Mouse (Mus musculus): ENCODE measurements around the gene Eps8. TPM values are rescaled to one million over a fixed set of nuclear protein-coding genes. Genes with fewer than 3 reads are reported as not detected.

Eps8 gene
- polyA plus RNA-seq, 2 experiments = 14.9 to 33.3 TPM

GRCm38 (mm10) chr6:137636131-137636530 is 18.5 kb downstream of the Eps8 start:
- no peaks in the 10 kb centered on the region for H3K9me3 ChIP-seq (ENCODE audit: control insufficient read depth, low read length)
- no peak overlapping the region for H3K4me3 ChIP-seq (replicated peaks; ENCODE audit: low read length)
- H3K36me3 ChIP-seq (ENCODE audit: control insufficient read depth, insufficient read depth, low read length) = no peaks in the 10 kb centered on the region
- DNase-seq (ENCODE audit: low spot score) (no peak), ATAC-seq (ENCODE audit: low FRiP score, low read depth) (no peak)
- no peak overlapping the region for H3K4me2 ChIP-seq (replicated peaks; ENCODE audit: low read depth, low read length, severe bottlenecking)
- H3K27me3 ChIP-seq (ENCODE audit: control insufficient read depth, insufficient read depth, low read length) = no peaks in the 10 kb centered on the region
- 68% methylated on average over 5 of the region's 5 CpGs for WGBS
- H3K9ac ChIP-seq (ENCODE audit: low read depth, low read length, severe bottlenecking) = no peak overlapping the region
- no peak for TF ChIP-seq POLR2A (IDR thresholded peaks at IDR 0.05; ENCODE audit: borderline replicate concordance, extremely low read depth, insufficient read depth, insufficient read length)
- peaks cover 11% of the 10 kb centered on the region for H3K4me1 ChIP-seq (ENCODE audit: control insufficient read depth, insufficient read depth, low read length)
- H3K27ac ChIP-seq (replicated peaks; ENCODE audit: low read depth, low read length) = no peak overlapping the region

- TF ChIP-seq POLR2A (IDR thresholded peaks at IDR 0.05; ENCODE audit: borderline replicate concordance, extremely low read depth, insufficient read depth, insufficient read length) = no peak
- H3K27me3 ChIP-seq (ENCODE audit: control insufficient read depth, insufficient read depth, low read length) = no peaks in the 10 kb centered on the region
- H3K9ac ChIP-seq (ENCODE audit: low read depth, low read length, severe bottlenecking) = no peak overlapping the region
- H3K4me2 ChIP-seq (replicated peaks; ENCODE audit: low read depth, low read length, severe bottlenecking) = no peak overlapping the region
- H3K4me3 ChIP-seq (replicated peaks; ENCODE audit: low read length) = no peak overlapping the region
- no peaks in the 10 kb centered on the region for H3K9me3 ChIP-seq (ENCODE audit: control insufficient read depth, low read length)
- H3K4me1 ChIP-seq (ENCODE audit: control insufficient read depth, insufficient read depth, low read length) = peaks cover 11% of the 10 kb centered on the region
- DNase-seq (ENCODE audit: low spot score) (peak; percentile 52), ATAC-seq (ENCODE audit: low FRiP score, low read depth) (no peak)
- H3K36me3 ChIP-seq (ENCODE audit: control insufficient read depth, insufficient read depth, low read length) = no peaks in the 10 kb centered on the region
- WGBS = 1% methylated on average over 4 of the region's 4 CpGs
- H3K27ac ChIP-seq (replicated peaks; ENCODE audit: low read depth, low read length) = no peak overlapping the region
Observed at GRCm38 (mm10) chr6:137633626-137634025, 21.1 kb downstream of the Eps8 start.

- 68% methylated on average over 8 of the region's 8 CpGs for WGBS
- DNase-seq (ENCODE audit: low spot score) = no peak
- Histone ChIP-seq H3K27me3 (ENCODE audit: control insufficient read depth, insufficient read depth, low read length) (no peaks in the 10 kb centered on the region), H3K27ac (replicated peaks; ENCODE audit: low read depth, low read length) (no peak overlapping the region), H3K36me3 (ENCODE audit: control insufficient read depth, insufficient read depth, low read length) (no peaks in the 10 kb centered on the region), H3K4me2 (replicated peaks; ENCODE audit: low read depth, low read length, severe bottlenecking) (no peak overlapping the region), H3K9ac (ENCODE audit: low read depth, low read length, severe bottlenecking) (no peak overlapping the region), H3K9me3 (ENCODE audit: control insufficient read depth, low read length) (no peaks in the 10 kb centered on the region), H3K4me3 (replicated peaks; ENCODE audit: low read length) (no peak overlapping the region), H3K4me1 (ENCODE audit: control insufficient read depth, insufficient read depth, low read length) (peaks cover 11% of the 10 kb centered on the region)
- no peak for ATAC-seq (ENCODE audit: low FRiP score, low read depth)
- TF ChIP-seq POLR2A (IDR thresholded peaks at IDR 0.05; ENCODE audit: borderline replicate concordance, extremely low read depth, insufficient read depth, insufficient read length) = no peak
Observed at GRCm38 (mm10) chr6:137633121-137633520, 21.6 kb downstream of the Eps8 start.

GRCm38 (mm10) chr6:137630387-137630786 is 24.3 kb downstream of the Eps8 start:
- DNase-seq (ENCODE audit: low spot score) (no peak), ATAC-seq (ENCODE audit: low FRiP score, low read depth) (no peak)
- no peaks in the 10 kb centered on the region for H3K9me3 ChIP-seq (ENCODE audit: control insufficient read depth, low read length)
- H3K27ac ChIP-seq (replicated peaks; ENCODE audit: low read depth, low read length) = no peak overlapping the region
- no peaks in the 10 kb centered on the region for H3K36me3 ChIP-seq (ENCODE audit: control insufficient read depth, insufficient read depth, low read length)
- TF ChIP-seq POLR2A (IDR thresholded peaks at IDR 0.05; ENCODE audit: borderline replicate concordance, extremely low read depth, insufficient read depth, insufficient read length) = no peak
- 81% methylated on average over 13 of the region's 13 CpGs for WGBS
- H3K4me2 ChIP-seq (replicated peaks; ENCODE audit: low read depth, low read length, severe bottlenecking) = no peak overlapping the region
- H3K4me3 ChIP-seq (replicated peaks; ENCODE audit: low read length) = no peak overlapping the region
- peaks cover 11% of the 10 kb centered on the region for H3K4me1 ChIP-seq (ENCODE audit: control insufficient read depth, insufficient read depth, low read length)
- H3K9ac ChIP-seq (ENCODE audit: low read depth, low read length, severe bottlenecking) = no peak overlapping the region
- no peaks in the 10 kb centered on the region for H3K27me3 ChIP-seq (ENCODE audit: control insufficient read depth, insufficient read depth, low read length)

- ATAC-seq (ENCODE audit: low FRiP score, low read depth) = no peak
- no peak overlapping the region for H3K4me3 ChIP-seq (replicated peaks; ENCODE audit: low read length)
- H3K27ac ChIP-seq (replicated peaks; ENCODE audit: low read depth, low read length) = no peak overlapping the region
- WGBS = 76% methylated on average over 13 of the region's 13 CpGs
- H3K4me2 ChIP-seq (replicated peaks; ENCODE audit: low read depth, low read length, severe bottlenecking) = no peak overlapping the region
- no peaks in the 10 kb centered on the region for H3K36me3 ChIP-seq (ENCODE audit: control insufficient read depth, insufficient read depth, low read length)
- TF ChIP-seq POLR2A (IDR thresholded peaks at IDR 0.05; ENCODE audit: borderline replicate concordance, extremely low read depth, insufficient read depth, insufficient read length) = no peak
- DNase-seq (ENCODE audit: low spot score) = no peak
- H3K27me3 ChIP-seq (ENCODE audit: control insufficient read depth, insufficient read depth, low read length) = no peaks in the 10 kb centered on the region
- H3K9me3 ChIP-seq (ENCODE audit: control insufficient read depth, low read length) = no peaks in the 10 kb centered on the region
- no peak overlapping the region for H3K9ac ChIP-seq (ENCODE audit: low read depth, low read length, severe bottlenecking)
- peaks cover 11% of the 10 kb centered on the region for H3K4me1 ChIP-seq (ENCODE audit: control insufficient read depth, insufficient read depth, low read length)
Observed at GRCm38 (mm10) chr6:137629603-137630231, 25.0 kb downstream of the Eps8 start.

All from limb, embryonic 14.5 days (tissue).